Mouse (Mus musculus) hindbrain, embryonic 13.5 days (tissue): ENCODE data around the gene 4930442H23Rik. TPM values are rescaled to one million over a fixed set of nuclear protein-coding genes. Genes with fewer than 3 reads are reported as not detected.

ENCODE experiments used
- ATAC-seq: fragments of 200-750 bp; cut with Nextera tagmentation; 2 replicates; pipeline ENCODE4 v1.8.0; 2017; ENCODE audit warnings: moderate TSS enrichment; ENCODE audit not compliant: low FRiP score
- H3K27ac ChIP-seq: fragments of 300-500 bp; sonication (generic); 2 replicates; pipeline ENCODE4 v1.5.1; 2015; ENCODE audit warnings: inconsistent platforms, mild to moderate bottlenecking, moderate library complexity
- H3K27me3 ChIP-seq: fragments of 300-500 bp; sonication (generic); 2 replicates; pipeline ENCODE4 v1.6.1; 2015; ENCODE audit warnings: mild to moderate bottlenecking, inconsistent platforms
- H3K36me3 ChIP-seq: fragments of 300-500 bp; sonication (generic); 2 replicates; pipeline ENCODE4 v1.6.1; 2015; ENCODE audit warnings: mild to moderate bottlenecking, inconsistent platforms
- H3K4me1 ChIP-seq: fragments of 300-500 bp; sonication (generic); replicated peaks from 2 replicates; pipeline ENCODE4 v1.6.1; 2015; ENCODE audit warnings: inconsistent platforms
- H3K4me2 ChIP-seq: fragments of 300-500 bp; sonication (generic); 2 replicates; pipeline ENCODE4 v1.6.1; 2015; ENCODE audit warnings: inconsistent platforms, mild to moderate bottlenecking, moderate library complexity
- H3K4me3 ChIP-seq: fragments of 300-500 bp; sonication (generic); 2 replicates; pipeline ENCODE4 v1.5.1; 2015; ENCODE audit warnings: mild to moderate bottlenecking, inconsistent platforms
- H3K9ac ChIP-seq: fragments of 300-500 bp; sonication (generic); 2 replicates; pipeline ENCODE4 v1.6.1; 2015; ENCODE audit warnings: mild to moderate bottlenecking, inconsistent platforms
- H3K9me3 ChIP-seq: fragments of 300-500 bp; sonication (generic); 2 replicates; pipeline ENCODE4 v1.6.1; 2016; ENCODE audit warnings: inconsistent platforms
- WGBS: fragments of 180-500 bp; shearing (Covaris S2); methylation state at CpG from one replicate; pipeline ENCODE4 v1.1.7; 2015; 5-methylcytosine and 5-hydroxymethylcytosine counted together
- polyA plus RNA-seq: library from polyadenylated mRNA; unstranded; fragments of >200 nt; fragmentation: Nextera tagmentation; extraction: Ambion mirVana; gene quantifications from 2 replicates; pipeline ENCODE4 v1.2.1, GENCODE M21; 2015

Gene 4930442H23Rik
- polyA plus RNA-seq, 1 experiment from 2014 or later: 0.13 TPM

DNA sequence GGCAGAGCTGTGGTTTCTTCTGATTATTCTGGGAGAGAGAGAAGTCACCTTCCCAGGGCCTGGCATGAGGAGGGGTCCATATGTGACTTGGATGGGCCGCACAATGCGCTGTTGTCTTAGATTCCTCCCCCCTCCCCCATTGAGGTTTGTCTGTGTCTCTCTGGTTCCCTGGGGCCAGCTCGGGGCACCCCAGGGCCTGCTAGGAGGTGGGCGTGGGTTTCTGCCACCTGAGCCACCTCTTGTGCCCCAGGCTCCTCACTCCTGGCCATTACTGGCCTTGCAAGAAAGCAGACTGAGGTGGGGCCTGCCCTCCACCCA is 44.2 kb downstream of the 4930442H23Rik start:
- no peaks in the 10 kb centered on the region for H3K9me3 ChIP-seq
- H3K27ac ChIP-seq: 0 out of 2 replicates have a peak overlapping the region, but pooled peaks have one; percentile 90
- peak overlapping the region; percentile 93 for H3K9ac ChIP-seq
- WGBS: 66% methylated on average over 4 of the region's 4 CpGs
- peak overlapping the region; percentile 96 for H3K4me2 ChIP-seq
- peaks cover 15% of the 10 kb centered on the region for H3K27me3 ChIP-seq
- peak overlapping the region; percentile 85 for H3K4me3 ChIP-seq
- peaks cover 62% of the 10 kb centered on the region for H3K4me1 ChIP-seq
- peaks cover 12% of the 10 kb centered on the region for H3K36me3 ChIP-seq
- no peak for ATAC-seq

DNA sequence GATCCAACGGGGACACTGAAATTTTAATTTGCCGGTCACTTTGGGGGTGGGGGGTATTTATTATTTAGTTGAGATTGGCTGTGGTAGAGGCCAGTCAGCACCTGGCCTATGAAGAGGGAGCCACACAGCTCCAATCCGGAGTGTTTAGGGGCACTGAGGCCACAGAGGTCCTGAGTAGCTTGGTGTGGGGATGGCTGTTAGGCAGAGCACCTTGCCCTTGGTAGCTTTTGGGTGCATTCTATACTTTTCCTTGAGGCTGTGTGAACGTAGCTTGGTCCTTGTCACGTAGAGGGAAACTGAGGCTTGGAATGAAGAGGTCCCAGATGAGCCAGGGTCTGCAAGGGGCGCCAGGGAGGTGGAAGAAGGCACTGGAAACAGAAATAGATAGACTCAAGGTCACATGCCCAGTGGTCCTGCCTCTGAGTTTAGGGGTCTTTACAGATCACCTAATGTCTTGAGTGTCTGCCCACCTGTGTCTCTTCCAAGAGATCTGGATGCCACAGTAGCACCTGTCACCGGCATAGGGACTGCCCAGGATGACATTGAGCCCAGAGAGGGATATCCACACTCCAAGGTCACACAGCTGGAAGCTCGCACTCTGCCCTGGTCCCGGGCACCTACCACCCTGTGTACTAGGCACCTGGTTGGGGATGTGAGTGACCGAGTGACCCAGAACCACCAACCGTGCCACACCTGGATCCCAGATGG is 44.7 kb downstream of the 4930442H23Rik start:
- ATAC-seq: no peak
- Histone ChIP-seq H3K4me1 (peaks cover 62% of the 10 kb centered on the region), H3K4me2 (peak overlapping the region; percentile 96), H3K27me3 (peaks cover 20% of the 10 kb centered on the region), H3K9ac (peak overlapping the region; percentile 93), H3K4me3 (peak overlapping the region; percentile 85), H3K27ac (peak overlapping the region; percentile 90), H3K9me3 (no peaks in the 10 kb centered on the region), H3K36me3 (peaks cover 7% of the 10 kb centered on the region)
- 53% methylated on average over 11 of the region's 11 CpGs for WGBS

- no peaks in the 10 kb centered on the region for H3K36me3 ChIP-seq
- peak; percentile 1; the same call in 1 of the 2 replicates for ATAC-seq
- peaks cover 27% of the 10 kb centered on the region for H3K27me3 ChIP-seq
- peak overlapping the region; percentile 85 for H3K4me3 ChIP-seq
- H3K9ac ChIP-seq: peak overlapping the region; percentile 93
- H3K4me2 ChIP-seq: peak overlapping the region; percentile 96
- H3K27ac ChIP-seq: peak overlapping the region; percentile 90
- no peaks in the 10 kb centered on the region for H3K9me3 ChIP-seq
- H3K4me1 ChIP-seq: peaks cover 62% of the 10 kb centered on the region
- under 1% methylated on average over 21 of the region's 24 CpGs for WGBS
These were observed 45.4 kb downstream of the 4930442H23Rik start for GRCm38 (mm10) chr10:81138131-81138782.

DNA sequence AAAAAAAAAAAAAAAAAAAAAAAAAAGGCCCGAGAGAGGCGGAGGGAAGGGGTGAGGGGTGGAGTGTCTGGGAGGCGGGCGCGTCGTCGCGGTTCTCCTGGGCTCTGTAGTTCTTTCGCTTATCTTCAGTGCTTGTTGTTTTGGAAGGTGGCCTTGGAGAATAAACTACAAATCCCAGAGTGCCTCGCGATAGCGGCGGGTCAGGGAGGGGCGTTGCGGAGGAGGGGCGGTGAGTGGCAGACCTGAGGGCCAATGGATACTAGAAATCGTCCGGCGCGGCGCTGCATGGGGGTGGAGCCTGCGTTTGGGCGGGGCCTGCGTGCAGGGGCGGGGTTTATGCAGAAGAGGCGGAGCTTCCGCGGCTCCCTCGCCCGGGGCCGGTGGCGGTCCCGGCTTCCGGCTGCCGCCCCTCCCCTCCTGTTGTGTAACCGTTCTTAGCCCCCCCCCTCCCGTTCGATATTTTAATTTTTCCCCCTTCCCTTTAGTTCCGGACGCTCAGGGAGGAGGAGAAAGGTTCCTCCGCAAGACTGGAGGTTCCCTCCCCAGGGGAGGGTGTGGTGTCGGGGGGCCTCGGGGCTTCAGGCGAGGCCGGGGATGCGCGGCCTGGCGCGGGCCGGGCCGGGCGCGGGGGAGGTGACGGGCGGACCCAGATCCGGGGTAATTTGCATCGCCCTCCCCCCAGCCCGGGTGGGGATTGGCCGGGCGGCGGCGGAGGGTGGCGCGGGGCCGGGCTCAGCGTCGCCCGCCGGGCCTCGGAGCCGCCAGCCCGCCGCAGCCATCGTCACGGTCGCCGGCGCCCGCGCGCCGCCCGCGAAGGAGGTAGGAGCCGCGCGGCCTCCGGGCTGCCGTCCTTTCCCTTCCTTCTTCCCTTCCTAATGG is 46.2 kb downstream of the 4930442H23Rik start:
- peak overlapping the region; percentile 85 for H3K4me3 ChIP-seq
- ATAC-seq: peak; percentile 90
- peaks cover 35% of the 10 kb centered on the region for H3K27me3 ChIP-seq
- peak overlapping the region; percentile 98 for H3K27ac ChIP-seq
- H3K4me2 ChIP-seq: peak overlapping the region; percentile 96
- H3K36me3 ChIP-seq: no peaks in the 10 kb centered on the region
- WGBS: under 1% methylated on average over 82 of the region's 89 CpGs
- no peaks in the 10 kb centered on the region for H3K9me3 ChIP-seq
- H3K4me1 ChIP-seq: peaks cover 56% of the 10 kb centered on the region
- peak overlapping the region; percentile 97 for H3K9ac ChIP-seq

DNA sequence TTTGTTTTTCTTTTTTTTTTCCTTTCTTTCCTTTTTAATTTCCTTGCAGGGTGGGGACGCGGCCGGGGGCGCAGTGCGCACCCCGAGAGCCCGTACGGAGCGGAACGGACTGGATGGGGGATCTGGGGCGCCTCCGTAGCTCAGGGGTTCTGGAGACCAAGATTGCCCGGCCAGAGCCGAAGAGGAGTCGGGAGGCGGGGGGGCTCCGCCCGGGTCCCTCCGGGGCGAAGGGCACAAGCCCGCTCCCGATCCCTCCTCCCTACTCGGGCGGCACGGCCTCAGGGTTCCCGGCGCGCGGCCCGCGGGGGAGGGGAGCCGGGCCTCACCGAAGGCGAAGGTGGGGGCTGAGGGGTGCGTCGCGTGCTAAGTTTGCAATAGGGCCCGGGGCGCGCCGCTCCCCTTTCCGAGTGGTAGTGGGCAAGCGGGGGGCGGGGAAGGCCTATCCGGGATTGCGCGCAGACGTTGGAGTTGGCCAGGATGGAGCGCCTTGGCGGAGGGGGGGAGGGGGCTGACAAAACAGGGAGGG is 46.9 kb downstream of the 4930442H23Rik start:
- peak overlapping the region; percentile 97 for H3K9ac ChIP-seq
- peak overlapping the region; percentile 98 for H3K27ac ChIP-seq
- WGBS: under 1% methylated on average over 49 of the region's 50 CpGs
- no peaks in the 10 kb centered on the region for H3K9me3 ChIP-seq
- H3K27me3 ChIP-seq: peaks cover 42% of the 10 kb centered on the region
- H3K4me1 ChIP-seq: peaks cover 49% of the 10 kb centered on the region
- H3K4me3 ChIP-seq: peak overlapping the region; percentile 85
- ATAC-seq: peak; percentile 55
- no peaks in the 10 kb centered on the region for H3K36me3 ChIP-seq
- H3K4me2 ChIP-seq: peak overlapping the region; percentile 94

- under 1% methylated on average over 76 of the region's 86 CpGs for WGBS
- peak overlapping the region; percentile 85 for H3K4me3 ChIP-seq
- peak overlapping the region; percentile 97 for H3K9ac ChIP-seq
- no peak; the same call in 1 of the 2 replicates for ATAC-seq
- H3K36me3 ChIP-seq: no peaks in the 10 kb centered on the region
- no peaks in the 10 kb centered on the region for H3K9me3 ChIP-seq
- peaks cover 42% of the 10 kb centered on the region for H3K4me1 ChIP-seq
- peak overlapping the region; percentile 94 for H3K4me2 ChIP-seq
- H3K27ac ChIP-seq: peak overlapping the region; percentile 98
- peaks cover 47% of the 10 kb centered on the region for H3K27me3 ChIP-seq
These were observed 47.6 kb downstream of the 4930442H23Rik start for GRCm38 (mm10) chr10:81135831-81136705.

- 2% methylated on average over 40 of the region's 41 CpGs for WGBS
- Histone ChIP-seq H3K27ac (peak within 1 kb of the TSS; percentile 98), H3K9ac (peak within 1 kb of the TSS; percentile 97), H3K27me3 (peaks cover 56% of the 10 kb centered on the region), H3K36me3 (no peaks in the 10 kb centered on the region), H3K4me3 (peak within 1 kb of the TSS; percentile 85), H3K4me2 (peak within 1 kb of the TSS; percentile 94), H3K9me3 (no peaks in the 10 kb centered on the region), H3K4me1 (peaks cover 32% of the 10 kb centered on the region)
- ATAC-seq: no peak
These were observed 48.5 kb downstream of the 4930442H23Rik start, which contains the start of gene Zbtb7a for GRCm38 (mm10) chr10:81134966-81135681. Gene Zbtb7a (plus strand): TSS chr10:81135220.

- Histone ChIP-seq H3K27me3 (peaks cover 66% of the 10 kb centered on the region), H3K4me3 (peak overlapping the region; percentile 5; the same call in 1 of the 2 replicates), H3K27ac (no peak overlapping the region), H3K9ac (no peak overlapping the region), H3K4me2 (0 out of 2 replicates have a peak overlapping the region, but pooled peaks have one; percentile 2), H3K4me1 (peaks cover 28% of the 10 kb centered on the region), H3K9me3 (no peaks in the 10 kb centered on the region), H3K36me3 (no peaks in the 10 kb centered on the region)
- ATAC-seq: no peak
- 6% methylated on average over 16 of the region's 16 CpGs for WGBS
These were observed 49.5 kb downstream of the 4930442H23Rik start for GRCm38 (mm10) chr10:81134181-81134587.
